ENCODE assay signal across 10 mouse cellular contexts in genomic region chr4:41497995-41498845, GRCm38 (mm10). TPM values are rescaled to one million over a fixed set of nuclear protein-coding genes. Genes with fewer than 3 reads are reported as not detected.
DNase-seq lines count a peak whose midpoint lies in the region; ATAC-seq lines count a peak whose summit lies in the region.
"Had no signal": no experiment of that assay in that cellular context is flagged by ENCODE, and none has a peak within 500 bp of the region (broad histone marks: within the 10 kb centered on the region; RNA-seq: fewer than 3 reads in every experiment).

No protein-coding gene starts in this region.

- no peak overlapping the region for H3K27ac ChIP-seq in heart, embryonic 16.5 days (ENCODE audit: low read length)
- H3K27ac ChIP-seq in brown adipose tissue, adult 24 weeks (replicated peaks; ENCODE audit: low read depth, low read length): no peak overlapping the region
- H3K27ac ChIP-seq in hindbrain, embryonic 15.5 days (replicated peaks): no peak overlapping the region
- H3K27ac ChIP-seq in midbrain, embryonic 14.5 days (replicated peaks; ENCODE audit: low read depth, low read length): no peak overlapping the region

- no peak overlapping the region for H3K9ac ChIP-seq in heart, embryonic 16.5 days (ENCODE audit: low read length)
- no peak overlapping the region; the same call in 1 of the 2 replicates for H3K9ac ChIP-seq in hindbrain, embryonic 15.5 days
- H3K9ac ChIP-seq in midbrain, embryonic 14.5 days (replicated peaks; ENCODE audit: low read length): peak overlapping the region; percentile 31; the same call in 1 of the 2 replicates

- H3K36me3 ChIP-seq in heart, embryonic 16.5 days (ENCODE audit: control insufficient read depth, insufficient read depth): no peaks in the 10 kb centered on the region
- H3K36me3 ChIP-seq in hindbrain, embryonic 15.5 days: no peaks in the 10 kb centered on the region
- no peaks in the 10 kb centered on the region for H3K36me3 ChIP-seq in midbrain, embryonic 14.5 days (ENCODE audit: control insufficient read depth, insufficient read depth, low read length)

- no peak for DNase-seq in heart, adult 8-10 months (ENCODE audit: low spot score)
- peak; percentile 48 for DNase-seq in midbrain, embryonic 14.5 days
- DNase-seq in gastrocnemius, postnatal 36 days: no peak
- no peak for DNase-seq in gastrocnemius, postnatal 25 days
- no peak for DNase-seq in adrenal gland, adult 2 months

- H3K9me3 ChIP-seq in heart, embryonic 16.5 days (replicated peaks; ENCODE audit: control insufficient read depth, low read length): no peaks in the 10 kb centered on the region
- H3K9me3 ChIP-seq in hindbrain, embryonic 15.5 days: no peaks in the 10 kb centered on the region
- H3K9me3 ChIP-seq in midbrain, embryonic 14.5 days (ENCODE audit: control insufficient read depth, low read length): no peaks in the 10 kb centered on the region

- intact Hi-C loops in gastrocnemius, postnatal 36 days (cut with DNase I): loop anchor here (2.0 kb wide), 1 partner anchor 13 kb away; no protein-coding TSS in a partner anchor

- peak overlapping the region; percentile 34 for H3K4me3 ChIP-seq in heart, embryonic 16.5 days (ENCODE audit: low read length)
- peak overlapping the region; percentile 10; the same call in 1 of the 2 replicates for H3K4me3 ChIP-seq in brown adipose tissue, adult 24 weeks (ENCODE audit: insufficient read depth, low read depth, low read length)
- peak overlapping the region; percentile 36 for H3K4me3 ChIP-seq in hindbrain, embryonic 15.5 days
- peak overlapping the region; percentile 32 for H3K4me3 ChIP-seq in midbrain, embryonic 14.5 days (replicated peaks; ENCODE audit: low read depth, low read length)

- peak overlapping the region; percentile 58 for H3K4me2 ChIP-seq in heart, embryonic 16.5 days (ENCODE audit: low read depth, low read length)
- H3K4me2 ChIP-seq in hindbrain, embryonic 15.5 days: peak overlapping the region; percentile 57
- peak overlapping the region; percentile 56 for H3K4me2 ChIP-seq in midbrain, embryonic 14.5 days (ENCODE audit: low read length)

- WGBS in heart, embryonic 16.5 days: 11% methylated on average over 72 of the region's 72 CpGs
- WGBS in hindbrain, embryonic 15.5 days: 12% methylated on average over 72 of the region's 72 CpGs
- WGBS in midbrain, embryonic 14.5 days: 17% methylated on average over 72 of the region's 72 CpGs

- no peak for ATAC-seq in heart, embryonic 16.5 days (replicated peaks; ENCODE audit: extremely low read depth, insufficient read depth, low FRiP score)
- ATAC-seq in hindbrain, embryonic 15.5 days (ENCODE audit: low FRiP score, low read depth): no peak
- no peak for ATAC-seq in midbrain, embryonic 14.5 days (ENCODE audit: low FRiP score, low TSS enrichment)

- H3K4me1 ChIP-seq in heart, embryonic 16.5 days (ENCODE audit: control insufficient read depth, insufficient read depth, low read length): peaks cover 24% of the 10 kb centered on the region
- H3K4me1 ChIP-seq in brown adipose tissue, adult 24 weeks (ENCODE audit: control insufficient read depth, insufficient read depth, insufficient read length, low read length): peaks cover 8% of the 10 kb centered on the region; the same call in 1 of the 2 replicates
- peaks cover 43% of the 10 kb centered on the region for H3K4me1 ChIP-seq in hindbrain, embryonic 15.5 days (replicated peaks)
- peaks cover 31% of the 10 kb centered on the region for H3K4me1 ChIP-seq in midbrain, embryonic 14.5 days (ENCODE audit: control insufficient read depth, insufficient read depth, low read length)

- H3K27me3 ChIP-seq in heart, embryonic 16.5 days (ENCODE audit: control insufficient read depth, insufficient read depth, low read length): peaks cover 60% of the 10 kb centered on the region
- peaks cover 47% of the 10 kb centered on the region for H3K27me3 ChIP-seq in hindbrain, embryonic 15.5 days
- H3K27me3 ChIP-seq in midbrain, embryonic 14.5 days (ENCODE audit: control insufficient read depth, insufficient read depth, low read length): peaks cover 53% of the 10 kb centered on the region

RNA-seq across cellular contexts. Expression of gene AI464131, which starts 4.7 kb away (rescaled TPM):
- 3.2 and 3.4 TPM in 2 replicates for polyA plus RNA-seq in heart, embryonic 16.5 days (2015; fragmentation: Nextera tagmentation; extraction: Ambion mirVana)
- 10 to 100 TPM; 12.6 to 16.0 (median 13.7) TPM for total RNA-seq in heart, adult 8-10 months (2022)
- 8.7 and 13.8 TPM in 2 replicates for polyA plus RNA-seq in brown adipose tissue, adult 24 weeks (2012; ENCODE audit: insufficient read depth, insufficient read length, missing spikeins)
- polyA plus RNA-seq in hindbrain, embryonic 15.5 days (2015; fragmentation: Nextera tagmentation; extraction: Ambion mirVana): 11.2 and 14.0 TPM in 2 replicates
- polyA plus RNA-seq in midbrain, embryonic 14.5 days (2014; fragmentation: Nextera tagmentation; extraction: Ambion mirVana): 7.2 and 8.0 TPM in 2 replicates
- total RNA-seq in gastrocnemius, postnatal 36 days (2021): 10 to 100 TPM; 66.0 to 66.5 TPM
- total RNA-seq in gastrocnemius, postnatal 25 days (2021): 10 to 100 TPM; 59.5 to 75.2 TPM
- total RNA-seq in adrenal gland, adult 2 months (2021): 10 to 100 TPM; 12.3 to 15.2 TPM
- polyA plus RNA-seq in adrenal gland, adult 2 months (2012; rRNA removed): 11.5 and 14.6 TPM in 2 replicates

RNA-seq across cellular contexts. Expression of gene 1110017D15Rik, which starts 18.9 kb away (rescaled TPM):
- polyA plus RNA-seq in heart, embryonic 16.5 days (2015; fragmentation: Nextera tagmentation; extraction: Ambion mirVana): 1.1 and 1.2 TPM in 2 replicates
- under 1 TPM in 1 of 4 experiments, not detected in 3; 0.41 TPM for total RNA-seq in heart, adult 8-10 months (2022)
- polyA plus RNA-seq in brown adipose tissue, adult 24 weeks (2012; ENCODE audit: insufficient read depth, insufficient read length, missing spikeins): not detected in 2 replicates
- 17.0 and 19.3 TPM in 2 replicates for polyA plus RNA-seq in hindbrain, embryonic 15.5 days (2015; fragmentation: Nextera tagmentation; extraction: Ambion mirVana)
- polyA plus RNA-seq in midbrain, embryonic 14.5 days (2014; fragmentation: Nextera tagmentation; extraction: Ambion mirVana): 12.9 and 13.2 TPM in 2 replicates
- total RNA-seq in gastrocnemius, postnatal 36 days (2021): under 1 TPM in 1 of 2 experiments, not detected in 1; 0.37 TPM
- total RNA-seq in gastrocnemius, postnatal 25 days (2021): not detected
- total RNA-seq in adrenal gland, adult 2 months (2021): under 1 TPM in 1 of 2 experiments, not detected in 1; 0.55 TPM
- 0.40 and 0.66 TPM in 2 replicates for polyA plus RNA-seq in adrenal gland, adult 2 months (2012; rRNA removed)
- total RNA-seq: common myeloid progenitor, adult 5-6 weeks; MEL had no signal

RNA-seq across cellular contexts. Expression of gene Nudt2, which starts 33.3 kb away (rescaled TPM):
- 41.6 and 41.7 TPM in 2 replicates for polyA plus RNA-seq in heart, embryonic 16.5 days (2015; fragmentation: Nextera tagmentation; extraction: Ambion mirVana)
- total RNA-seq in heart, adult 8-10 months (2022): 10 to 100 TPM; 32.9 to 48.6 (median 39.2) TPM
- polyA plus RNA-seq in brown adipose tissue, adult 24 weeks (2012; ENCODE audit: insufficient read depth, insufficient read length, missing spikeins): 60.1 and 71.7 TPM in 2 replicates
- polyA plus RNA-seq in hindbrain, embryonic 15.5 days (2015; fragmentation: Nextera tagmentation; extraction: Ambion mirVana): 68.3 and 76.0 TPM in 2 replicates
- 68.4 and 79.9 TPM in 2 replicates for polyA plus RNA-seq in midbrain, embryonic 14.5 days (2014; fragmentation: Nextera tagmentation; extraction: Ambion mirVana)
- total RNA-seq in gastrocnemius, postnatal 36 days (2021): 10 to 100 TPM; 21.9 to 22.4 TPM
- 10 to 100 TPM; 17.3 to 20.5 TPM for total RNA-seq in gastrocnemius, postnatal 25 days (2021)
- 10 to 100 TPM; 32.8 to 33.0 TPM for total RNA-seq in adrenal gland, adult 2 months (2021)
- polyA plus RNA-seq in adrenal gland, adult 2 months (2012; rRNA removed): 4.9 and 5.6 TPM in 2 replicates

RNA-seq across cellular contexts. Expression of gene Kif24, which starts 33.5 kb away (rescaled TPM):
- polyA plus RNA-seq in heart, embryonic 16.5 days (2015; fragmentation: Nextera tagmentation; extraction: Ambion mirVana): 3.4 and 4.8 TPM in 2 replicates
- under 1 TPM; 0.22 to 0.63 (median 0.43) TPM for total RNA-seq in heart, adult 8-10 months (2022)
- 0.55 TPM in 1 of 2 replicates, not detected in the other for polyA plus RNA-seq in brown adipose tissue, adult 24 weeks (2012; ENCODE audit: insufficient read depth, insufficient read length, missing spikeins)
- 2.9 and 4.1 TPM in 2 replicates for polyA plus RNA-seq in hindbrain, embryonic 15.5 days (2015; fragmentation: Nextera tagmentation; extraction: Ambion mirVana)
- polyA plus RNA-seq in midbrain, embryonic 14.5 days (2014; fragmentation: Nextera tagmentation; extraction: Ambion mirVana): 3.3 and 3.7 TPM in 2 replicates
- total RNA-seq in gastrocnemius, postnatal 36 days (2021): under 1 TPM; 0.31 to 0.35 TPM
- under 1 TPM; 0.10 to 0.21 TPM for total RNA-seq in gastrocnemius, postnatal 25 days (2021)
- 1 to 10 TPM in 1 of 2 experiments, under 1 TPM in 1; 0.83 to 1.4 TPM for total RNA-seq in adrenal gland, adult 2 months (2021)
- 0.30 and 0.56 TPM in 2 replicates for polyA plus RNA-seq in adrenal gland, adult 2 months (2012; rRNA removed)
